Mouse (Mus musculus) heart, postnatal 14 days (tissue): ENCODE results near the gene Dock4. TPM values are rescaled to one million over a fixed set of nuclear protein-coding genes. Genes with fewer than 3 reads are reported as not detected.
"Not testable (repeated sequence)": the region's sequence is repeated elsewhere in the genome, so short reads cannot be mapped to it uniquely, and the experiment has no call there.

Experiments used
- DNase-seq, 2 experiments: peaks; one replicate each; pipeline ENCODE4 v3.0.0; 2021 to 2022
- intact Hi-C: fragments of 180-260 bp; cut with DNase I; formaldehyde crosslinking; loops from one replicate; pipeline ENCODE4 v1.15.1; 2025
- total RNA-seq, 2 experiments: library from RNA; stranded (reverse); gene quantifications; 2 replicates each; pipeline ENCODE4 v1.2.3; 2021

Dock4 gene
- total RNA-seq, 2 experiments from 2014 or later = 16.4 to 17.2 TPM

DNA sequence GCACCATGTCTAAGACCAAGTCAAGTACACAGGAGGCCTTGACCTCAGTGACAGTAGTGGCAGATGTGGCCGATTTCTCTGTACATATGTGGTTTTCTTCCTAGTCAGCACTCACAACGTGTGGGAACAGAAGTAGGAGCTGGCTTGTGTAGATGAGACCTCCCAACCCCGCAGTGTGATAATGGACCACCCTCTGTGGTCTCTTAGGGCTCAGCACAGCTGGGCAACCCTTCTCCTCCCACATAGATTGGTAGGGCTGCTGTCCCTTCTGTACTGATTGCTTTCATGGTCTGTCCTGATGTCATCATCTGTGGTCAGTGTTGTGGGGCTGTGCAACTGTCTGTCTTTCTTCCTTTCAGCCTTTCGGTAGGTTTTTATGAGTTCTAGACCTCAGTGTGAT is 394.1 kb downstream of the Dock4 start:
- intact Hi-C loops = loop anchor here (2.0 kb wide), 1 partner anchor 257 kb away; no protein-coding TSS in a partner anchor
- no peak for DNase-seq

DNA sequence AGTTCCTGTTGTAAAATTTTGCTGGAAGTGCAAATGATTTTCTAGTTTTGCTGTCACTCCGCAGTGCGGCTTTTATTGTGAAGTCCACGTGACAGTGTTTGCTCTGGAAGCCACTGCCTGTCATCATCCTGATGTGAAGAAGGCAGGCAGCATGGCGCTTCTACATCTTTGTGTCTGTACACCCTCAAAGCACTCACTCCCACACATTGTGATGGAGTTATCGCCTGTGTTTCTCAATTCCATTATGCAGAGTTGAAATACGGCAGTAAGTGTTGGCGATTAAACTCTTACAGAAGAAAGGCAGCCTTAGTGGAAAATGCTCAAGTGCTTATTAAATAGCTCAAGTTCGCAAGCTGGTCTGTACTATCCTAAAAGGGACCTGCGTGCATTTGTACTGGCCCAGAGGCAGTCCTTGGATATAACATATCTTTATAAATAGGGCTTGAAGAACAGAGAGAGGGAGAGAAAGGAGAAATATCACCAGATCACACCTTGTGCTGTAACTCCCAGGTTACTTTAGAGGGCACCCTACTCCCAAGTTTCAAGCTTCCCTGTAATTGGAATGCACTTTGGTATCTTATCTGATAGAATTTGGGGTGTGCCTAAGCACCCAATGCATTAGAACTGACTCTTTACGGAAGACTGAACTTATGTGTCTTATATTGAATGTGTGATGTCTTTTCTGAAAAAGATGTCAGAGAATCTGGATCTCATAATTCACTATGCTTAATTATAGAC is 396.7 kb downstream of the Dock4 start:
- DNase-seq = no peak
- intact Hi-C loops = no loop called here

GRCm38 (mm10) chr12:40842991-40843390 is 397.2 kb downstream of the Dock4 start:
- no peak for DNase-seq
- intact Hi-C loops = no loop called here

DNA sequence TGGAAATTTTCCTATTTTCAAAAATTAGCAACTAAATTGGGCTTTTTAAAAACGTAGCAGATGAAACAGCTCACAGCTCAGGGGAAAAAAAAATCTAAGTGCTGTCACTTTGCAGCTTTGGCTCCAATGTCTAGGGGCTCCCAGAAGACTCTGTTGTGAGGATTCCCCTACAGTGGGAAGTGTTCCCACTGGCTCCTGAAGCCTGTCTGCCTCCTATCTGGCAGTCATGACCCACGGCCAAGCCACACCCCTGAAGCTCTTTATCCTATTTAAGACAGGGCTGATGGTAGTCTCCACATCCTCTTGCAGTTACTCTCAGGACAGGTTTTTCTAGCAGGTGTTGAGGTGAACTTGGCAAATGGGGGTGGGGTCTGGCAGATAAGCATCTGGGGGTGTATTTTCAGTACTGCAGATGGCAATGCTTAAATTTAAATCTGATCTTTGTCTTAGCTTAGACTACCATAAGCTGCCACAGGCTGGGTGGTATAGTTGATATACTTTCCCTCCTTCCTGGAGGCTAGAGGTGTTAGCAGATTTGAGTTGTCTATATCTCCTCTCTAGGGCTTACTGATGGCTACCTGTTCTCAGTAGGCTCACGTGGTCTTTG is 397.8 kb downstream of the Dock4 start:
- intact Hi-C loops = no loop called here

DNA sequence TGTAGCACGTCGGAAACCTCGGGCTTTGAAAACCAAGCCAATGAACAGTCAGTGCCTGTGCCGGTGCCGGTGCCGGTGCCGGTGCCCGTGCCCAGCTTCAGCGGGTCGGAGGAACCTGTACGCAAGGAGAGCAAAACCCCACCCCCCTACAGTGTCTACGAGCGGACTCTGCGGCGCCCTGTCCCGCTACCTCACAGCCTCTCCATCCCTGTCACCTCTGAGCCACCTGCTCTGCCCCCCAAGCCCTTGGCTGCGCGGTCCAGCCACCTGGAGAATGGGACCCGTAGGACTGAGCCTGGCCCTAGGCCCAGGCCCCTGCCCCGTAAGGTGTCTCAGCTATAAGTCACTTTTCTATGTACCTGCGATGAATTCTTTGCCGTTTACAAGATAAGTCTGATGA is 398.6 kb downstream of the Dock4 start:
- intact Hi-C loops = no loop called here
- no peak for DNase-seq

More for the DNA sequence above, 397.8 kb downstream of the Dock4 start:
- DNase-seq = no peak

- DNase-seq = no peak
- intact Hi-C loops = no loop called here
Observed at GRCm38 (mm10) chr12:40854705-40855367, 409.1 kb downstream of the Dock4 start.

DNA sequence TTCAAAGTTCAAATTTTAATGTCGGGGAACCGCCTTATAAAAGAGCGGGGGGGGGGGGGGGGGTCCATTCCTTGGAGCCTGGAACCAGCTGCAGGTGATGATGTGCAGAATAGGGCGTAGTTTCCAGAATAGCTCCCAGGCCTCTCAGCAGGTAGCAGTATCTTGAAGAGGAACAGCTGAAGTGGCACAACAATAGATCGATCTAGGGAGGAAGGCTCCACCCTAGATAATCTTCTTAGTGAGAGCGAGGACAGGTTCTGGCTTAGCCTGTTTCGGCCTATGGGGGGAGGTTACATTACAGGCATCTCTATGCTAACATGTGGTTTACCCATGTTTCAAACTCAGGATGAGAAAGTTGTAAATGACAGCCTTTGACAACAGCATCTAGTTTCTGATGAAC is 411.7 kb downstream of the Dock4 start:
- no peak for DNase-seq
- intact Hi-C loops = no loop called here

DNA sequence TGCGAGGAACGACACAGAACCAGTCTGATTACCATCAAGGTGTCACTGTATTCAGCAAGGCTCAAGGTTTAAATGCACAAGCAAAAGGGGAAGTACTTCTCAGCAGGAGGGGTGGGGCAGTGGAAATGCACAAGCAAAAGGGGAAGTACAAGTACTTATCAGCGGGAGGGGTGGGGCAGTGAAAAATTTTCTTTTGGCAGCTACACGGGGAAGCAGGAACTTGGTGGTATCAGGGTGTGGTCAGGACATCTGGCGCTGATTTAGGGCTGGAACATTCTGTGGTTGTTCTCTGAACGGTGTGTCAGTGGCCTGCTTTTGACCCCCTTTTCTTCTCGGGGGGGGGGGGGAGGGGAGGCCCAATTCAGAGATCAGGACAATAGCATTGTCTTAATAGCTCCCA is 413.0 kb downstream of the Dock4 start:
- DNase-seq, intact Hi-C loops: not testable (repeated sequence)

DNA sequence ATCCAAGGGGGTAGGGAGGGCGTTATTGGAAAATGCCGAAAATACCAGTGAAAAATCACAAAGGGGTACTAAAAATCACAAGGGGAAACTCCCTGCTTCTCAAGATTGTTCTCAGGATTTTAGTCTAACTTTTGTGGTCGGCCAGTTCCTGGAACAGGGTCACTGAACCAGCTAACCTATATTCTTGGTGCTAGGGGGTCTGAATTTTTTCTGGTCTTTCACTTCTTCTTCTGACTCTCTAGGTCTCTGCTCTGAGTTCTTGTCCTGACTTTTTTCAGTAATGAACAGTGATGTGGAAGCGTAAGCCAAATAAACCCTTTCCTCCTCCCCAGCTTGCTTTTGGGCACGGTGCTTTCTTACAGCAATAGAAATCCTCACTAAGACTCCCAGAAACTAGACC is 424.6 kb downstream of the Dock4 start:
- DNase-seq = no peak
- intact Hi-C loops = no loop called here

DNA sequence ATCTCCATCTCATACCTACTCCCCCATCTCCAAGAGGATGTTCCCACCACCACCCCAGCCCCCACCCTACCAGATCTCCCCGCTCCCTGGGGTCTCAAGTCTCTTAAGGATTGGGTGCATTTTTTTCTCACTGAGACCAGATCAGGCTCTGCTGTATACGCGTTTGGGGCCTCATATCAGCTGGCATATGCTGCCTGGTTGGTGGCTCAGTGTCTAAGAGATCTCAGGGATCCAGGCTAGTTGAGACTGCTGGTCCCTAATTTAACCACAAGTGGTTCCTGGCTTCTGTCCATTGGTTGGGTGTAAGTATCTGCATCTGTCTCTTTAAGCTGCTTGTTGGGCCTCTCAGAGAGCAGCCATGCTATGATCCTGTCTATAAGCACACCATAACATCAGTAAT is 427.0 kb downstream of the Dock4 start:
- DNase-seq = no peak
- intact Hi-C loops = no loop called here

DNA sequence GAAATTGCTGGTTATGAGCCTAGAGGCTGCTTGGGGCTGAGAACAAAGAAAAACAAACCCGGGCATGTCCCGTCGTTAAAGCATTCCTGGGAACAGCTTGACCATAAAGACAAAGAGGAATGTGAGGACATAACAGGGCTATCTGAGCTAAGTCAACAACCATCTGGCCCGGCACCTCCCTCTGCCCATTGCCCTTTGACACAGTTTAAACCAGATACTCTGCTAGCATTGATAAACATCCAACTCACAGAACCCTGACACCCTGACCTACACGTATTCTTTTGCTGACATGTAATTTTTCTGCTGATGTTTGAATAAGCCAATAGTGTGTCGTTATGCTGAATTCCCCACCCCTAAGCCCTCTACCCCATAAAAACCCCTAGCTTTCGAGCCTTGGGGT is 427.5 kb downstream of the Dock4 start:
- intact Hi-C loops = not testable (repeated sequence)

GRCm38 (mm10) chr12:40884976-40885375 is 439.2 kb downstream of the Dock4 start:
- intact Hi-C loops = no loop called here

More for the DNA sequence above, 427.5 kb downstream of the Dock4 start:
- not testable (repeated sequence) for DNase-seq

DNA sequence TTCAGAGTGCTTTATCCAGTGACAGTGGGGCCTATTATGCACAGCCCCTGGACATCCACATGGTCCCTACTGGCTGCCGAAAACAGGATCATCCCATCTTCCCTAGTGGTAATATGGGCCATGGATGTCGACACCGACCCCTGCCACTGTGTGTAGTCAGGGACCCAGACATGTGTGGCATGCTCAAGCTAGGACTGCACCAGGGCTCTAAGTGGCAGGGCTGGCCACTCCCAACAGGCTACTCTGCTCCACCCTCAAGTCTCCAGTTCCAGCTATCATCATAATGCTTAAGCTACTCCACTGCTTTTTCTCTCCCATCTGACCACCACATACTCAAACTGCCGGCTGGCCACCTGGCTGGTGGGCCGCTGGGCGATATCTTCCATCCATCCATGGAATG is 439.6 kb downstream of the Dock4 start:
- DNase-seq = no peak
- intact Hi-C loops = no loop called here

More at GRCm38 (mm10) chr12:40884976-40885375, 439.2 kb downstream of the Dock4 start:
- no peak for DNase-seq

DNA sequence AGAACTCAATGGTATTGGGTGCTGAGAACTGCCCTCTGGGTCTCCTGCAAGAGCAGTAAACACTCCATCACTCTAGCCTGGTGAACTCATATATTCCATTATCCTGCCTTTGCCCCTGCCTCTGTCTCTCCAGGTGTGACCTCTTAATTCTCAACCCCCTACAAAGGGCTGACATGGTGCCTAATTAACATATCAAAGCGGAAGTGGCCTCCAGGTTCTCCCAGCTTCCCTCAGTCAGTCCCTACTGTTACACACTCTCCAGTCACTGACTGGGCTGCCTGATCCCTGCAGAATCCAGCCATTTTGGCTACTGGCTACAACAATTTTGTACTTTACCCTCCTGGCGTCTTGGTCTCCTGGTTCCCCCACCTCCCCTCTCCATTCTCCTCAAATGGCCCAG is 441.7 kb downstream of the Dock4 start:
- intact Hi-C loops = no loop called here
- no peak for DNase-seq

DNA sequence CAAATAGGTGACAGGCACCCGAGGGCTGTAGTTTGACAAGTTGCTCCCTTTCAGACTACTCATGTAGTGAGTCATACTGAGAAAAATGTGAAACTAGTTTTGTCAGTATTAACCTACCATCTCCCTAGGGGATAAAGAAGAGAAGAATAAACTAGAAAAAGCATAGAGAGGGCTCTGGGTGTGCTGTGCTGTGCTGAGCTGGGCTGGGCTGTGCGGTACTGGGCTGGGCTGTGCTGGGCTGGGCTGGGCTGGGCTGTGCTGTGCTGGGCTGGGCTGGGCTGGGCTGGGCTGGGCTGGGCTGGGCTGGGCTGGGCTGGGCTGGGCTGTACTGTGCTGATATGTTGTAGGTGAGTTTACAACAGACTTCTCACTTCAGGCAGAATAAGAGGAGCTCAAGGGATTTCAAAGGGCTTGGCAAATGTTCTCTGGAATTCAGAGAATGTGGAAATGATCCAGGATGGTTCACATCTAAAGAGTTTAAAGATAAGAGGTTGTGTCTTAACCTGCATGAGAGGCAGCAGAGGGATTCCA is 442.6 kb downstream of the Dock4 start:
- intact Hi-C loops = no loop called here
- no peak for DNase-seq

DNA sequence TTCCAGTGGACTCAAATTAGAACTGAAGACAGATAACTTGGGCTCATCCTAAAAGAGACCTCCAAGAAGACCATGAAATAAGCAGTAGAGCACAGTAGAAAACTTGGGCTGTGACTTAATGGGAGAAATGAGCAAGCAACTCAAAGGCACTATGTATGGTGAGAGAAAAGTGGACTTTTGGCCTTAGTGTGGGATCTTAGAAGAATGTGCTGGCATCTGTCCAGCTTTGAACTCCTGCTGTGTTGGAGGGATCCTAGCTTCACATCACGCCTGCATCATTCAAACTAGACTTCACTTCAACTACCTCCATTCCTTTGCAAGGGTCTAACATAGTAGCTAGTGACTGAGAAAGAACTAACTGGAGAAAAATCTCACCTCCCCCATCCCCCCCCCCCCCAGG is 443.1 kb downstream of the Dock4 start:
- intact Hi-C loops = no loop called here
- DNase-seq = no peak

DNA sequence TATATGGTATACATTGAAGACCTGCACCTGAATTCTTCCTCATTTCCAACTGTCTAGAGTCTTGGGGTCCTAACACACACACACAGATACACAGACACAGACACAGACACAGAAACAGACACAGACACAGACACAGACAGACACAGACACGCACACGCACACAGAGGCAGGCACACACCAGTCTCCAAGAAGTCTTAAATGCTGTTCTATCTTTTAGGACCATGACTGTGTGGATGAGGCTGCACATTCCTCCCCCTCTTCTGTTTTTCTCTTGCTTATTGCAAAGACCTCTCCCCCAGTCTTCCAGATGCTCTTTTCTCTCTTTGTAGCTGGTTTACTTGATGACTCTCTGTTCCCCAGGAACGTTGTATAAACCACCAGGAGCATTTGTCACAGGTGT is 443.8 kb downstream of the Dock4 start:
- no peak for DNase-seq
- intact Hi-C loops = no loop called here

DNA sequence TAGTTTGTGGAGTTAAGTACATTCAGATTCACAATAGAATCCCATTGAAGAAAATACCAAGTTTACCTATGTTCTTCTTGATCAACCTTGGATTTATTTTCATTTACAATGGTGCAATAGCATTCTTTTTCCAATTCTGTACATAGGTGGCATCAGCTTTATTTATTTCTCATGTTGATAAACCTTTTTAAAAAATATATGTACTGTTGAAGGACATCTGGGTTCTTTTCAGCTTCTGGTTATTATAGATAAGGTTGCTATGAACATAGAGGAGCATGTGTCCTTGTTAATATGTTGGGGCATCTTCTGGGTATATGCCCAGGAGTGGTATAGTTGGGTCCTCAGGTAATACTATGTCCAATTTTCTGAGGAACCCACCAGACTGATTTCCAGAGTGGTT is 445.4 kb downstream of the Dock4 start:
- no peak for DNase-seq
- intact Hi-C loops = no loop called here

DNA sequence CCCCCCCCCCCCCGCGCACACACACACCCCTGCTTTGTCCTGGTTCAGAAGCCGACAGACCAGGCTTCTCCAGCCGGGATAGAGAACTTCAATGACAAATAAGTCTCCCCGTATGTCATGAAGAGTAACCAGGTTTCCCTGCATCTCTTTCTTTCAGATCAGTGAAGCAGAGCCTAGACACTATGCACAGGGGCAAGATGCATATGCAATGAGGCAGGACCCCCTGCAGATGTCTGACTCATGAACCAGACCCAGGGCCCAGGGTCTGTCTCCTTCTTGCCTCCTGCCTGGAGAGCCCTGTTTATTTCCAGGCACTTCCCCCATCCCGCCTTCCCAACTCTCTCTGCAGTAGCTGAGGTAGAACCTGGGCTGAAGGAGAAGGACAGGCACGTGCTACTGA is 448.0 kb downstream of the Dock4 start:
- intact Hi-C loops = no loop called here
- DNase-seq = no peak

- intact Hi-C loops = no loop called here
- no peak for DNase-seq
Observed at GRCm38 (mm10) chr12:40894695-40895094, 448.9 kb downstream of the Dock4 start.
